Mouse (Mus musculus) forebrain, postnatal 0 days (tissue): ENCODE measurements at regions not wholly inside any gene's neighbourhood (a gene's known extent, or its start where the extent isn't known, plus 50 kb on each side); places are given as distances from the start of the nearest gene placed in this dataset.

ENCODE experiments used
- ATAC-seq: fragments of 200-750 bp; cut with Nextera tagmentation; 2 replicates; pipeline ENCODE4 v1.8.0; 2017; ENCODE audit warnings: mild to moderate bottlenecking, moderate library complexity
- DNase-seq: peaks from one replicate; pipeline ENCODE4 v3.0.0-alpha.2; 2015
- H3K27ac ChIP-seq: fragments of 300-500 bp; sonication (generic); 2 replicates; pipeline ENCODE4 v1.5.1; 2014; ENCODE audit warnings: low read depth, mild to moderate bottlenecking, antibody characterized with exemption, low read length, moderate library complexity, mixed read lengths
- H3K27me3 ChIP-seq: fragments of 300-500 bp; sonication (generic); 2 replicates; pipeline ENCODE4 v1.6.1; 2014; ENCODE audit warnings: mild to moderate bottlenecking, low read length, mixed read lengths; ENCODE audit not compliant: insufficient read depth
- H3K36me3 ChIP-seq: fragments of 300-500 bp; sonication (generic); 2 replicates; pipeline ENCODE4 v1.6.1; 2014; ENCODE audit warnings: mild to moderate bottlenecking, moderate library complexity; ENCODE audit not compliant: insufficient read depth
- H3K4me1 ChIP-seq: fragments of 300-500 bp; sonication (generic); 2 replicates; pipeline ENCODE4 v1.6.1; 2014; ENCODE audit warnings: antibody characterized with exemption; ENCODE audit not compliant: insufficient read depth
- H3K4me2 ChIP-seq: fragments of 300-500 bp; sonication (generic); 2 replicates; pipeline ENCODE4 v1.6.1; 2014; ENCODE audit warnings: low read depth, mild to moderate bottlenecking, moderate library complexity
- H3K4me3 ChIP-seq: fragments of 300-500 bp; sonication (generic); 2 replicates; pipeline ENCODE4 v1.5.1; 2014; ENCODE audit warnings: low read depth, low read length, mixed read lengths
- H3K9ac ChIP-seq: fragments of 300-500 bp; sonication (generic); 2 replicates; pipeline ENCODE4 v1.6.1; 2014; ENCODE audit warnings: mild to moderate bottlenecking
- H3K9me3 ChIP-seq: fragments of 300-500 bp; sonication (generic); 2 replicates; pipeline ENCODE4 v1.6.1; 2016; ENCODE audit warnings: low read length
- CTCF ChIP-seq: sonication (generic); IDR thresholded peaks from 2 replicates; pipeline ENCODE4 v1.5.1; 2016; ENCODE audit warnings: antibody characterized with exemption, control low read depth, low read depth
- WGBS: fragments of 180-500 bp; shearing (Covaris S2); extraction: QIAGEN DNeasy Blood & Tissue Kit; methylation state at CpG from one replicate; pipeline ENCODE4 v1.1.7; 2014; 5-methylcytosine and 5-hydroxymethylcytosine counted together

DNA sequence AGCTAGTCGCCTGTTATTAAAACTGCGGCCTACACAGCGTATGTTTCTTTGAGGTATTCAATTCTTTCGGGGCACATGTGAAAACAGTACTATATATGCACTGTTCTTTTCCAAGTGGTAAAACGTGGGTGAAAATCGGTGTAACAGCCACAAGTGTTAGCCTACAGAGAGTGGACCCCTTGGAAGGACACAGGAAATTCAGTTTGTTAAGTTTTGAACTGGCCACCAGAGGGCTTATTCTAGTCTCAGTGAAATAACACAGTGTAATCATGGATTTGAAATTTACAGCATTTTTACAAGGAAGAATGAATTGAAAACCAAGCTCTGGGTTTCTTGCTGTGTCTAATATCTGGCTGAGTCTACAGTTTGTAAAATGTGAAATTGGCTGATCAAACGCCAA is 72.6 kb upstream of the Basp1 start:
- H3K4me2 ChIP-seq = no peak overlapping the region
- 80% methylated on average over 7 of the region's 7 CpGs for WGBS
- DNase-seq (peak; percentile 49), ATAC-seq (peak; percentile 59; the same call in 1 of the 2 replicates)
- no peak overlapping the region for H3K27ac ChIP-seq
- no peak overlapping the region for H3K9ac ChIP-seq
- no peaks in the 10 kb centered on the region for H3K36me3 ChIP-seq
- H3K4me3 ChIP-seq = no peak overlapping the region
- H3K4me1 ChIP-seq = no peaks in the 10 kb centered on the region
- no peaks in the 10 kb centered on the region for H3K27me3 ChIP-seq
- TF ChIP-seq CTCF = peak; percentile 63
- no peaks in the 10 kb centered on the region for H3K9me3 ChIP-seq

DNA sequence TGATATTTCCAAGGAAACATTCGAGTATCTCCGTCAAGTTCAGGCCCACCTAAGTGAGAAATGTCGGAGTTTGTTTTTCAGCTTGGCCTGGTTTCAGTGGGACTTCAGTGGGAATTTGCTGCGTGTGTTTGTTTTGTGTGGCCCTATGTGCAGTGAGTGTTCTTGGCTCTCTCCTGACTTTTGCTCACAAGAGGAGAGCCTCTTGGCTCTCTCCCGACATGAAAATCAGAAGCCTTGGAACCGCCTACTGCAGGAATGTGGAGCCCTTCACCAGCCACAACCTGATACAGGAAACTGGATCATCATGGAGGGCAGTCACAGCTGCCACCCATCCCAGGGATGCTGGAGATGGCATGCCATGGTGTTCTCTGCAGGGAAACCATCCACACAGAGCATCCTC is 76.2 kb upstream of the Basp1 start:
- H3K4me3 ChIP-seq = no peak overlapping the region
- no peak overlapping the region for H3K4me2 ChIP-seq
- H3K36me3 ChIP-seq = no peaks in the 10 kb centered on the region
- DNase-seq = no peak
- TF ChIP-seq CTCF = no peak
- H3K9me3 ChIP-seq = no peaks in the 10 kb centered on the region
- H3K9ac ChIP-seq = no peak overlapping the region
- H3K27ac ChIP-seq = no peak overlapping the region
- no peaks in the 10 kb centered on the region for H3K4me1 ChIP-seq
- WGBS = 86% methylated on average over 6 of the region's 6 CpGs
- no peak for ATAC-seq
- H3K27me3 ChIP-seq = peaks cover 5% of the 10 kb centered on the region

DNA sequence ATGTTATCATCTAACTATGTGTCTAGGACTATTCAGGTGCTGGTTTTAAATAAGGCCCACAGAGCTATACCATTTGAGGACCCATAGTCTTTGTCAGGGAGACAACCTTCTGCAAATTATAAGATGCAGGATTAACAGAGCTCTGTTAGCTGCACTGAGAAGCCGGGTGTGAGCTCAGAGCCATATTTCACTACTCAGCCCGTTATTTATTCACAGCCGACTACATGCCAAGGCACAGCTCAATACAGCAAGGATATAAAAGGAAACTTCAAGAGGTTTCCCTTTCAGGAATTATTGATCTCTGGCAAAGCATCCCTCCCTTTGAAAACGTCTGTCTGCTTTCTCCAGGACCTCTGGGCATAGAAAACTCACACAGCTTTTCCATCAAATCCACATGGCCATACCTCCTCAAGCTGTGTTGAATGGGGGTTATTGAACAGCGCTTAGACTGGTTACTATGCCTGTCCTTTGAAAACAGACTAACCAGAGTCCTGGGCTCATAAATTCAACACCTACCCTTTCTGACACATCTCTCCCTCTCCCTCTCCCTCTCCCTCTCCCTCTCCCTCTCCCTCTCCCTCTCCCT is 78.7 kb upstream of the Basp1 start:
- no peak overlapping the region for H3K27ac ChIP-seq
- ATAC-seq (peak; percentile 60), DNase-seq (peak; percentile 11)
- no peaks in the 10 kb centered on the region for H3K36me3 ChIP-seq
- H3K4me2 ChIP-seq = no peak overlapping the region
- H3K4me3 ChIP-seq = no peak overlapping the region
- TF ChIP-seq CTCF = no peak
- H3K27me3 ChIP-seq = peaks cover 16% of the 10 kb centered on the region
- 28% methylated on average over 5 of the region's 5 CpGs for WGBS
- H3K4me1 ChIP-seq = no peaks in the 10 kb centered on the region
- no peaks in the 10 kb centered on the region for H3K9me3 ChIP-seq
- no peak overlapping the region for H3K9ac ChIP-seq

DNA sequence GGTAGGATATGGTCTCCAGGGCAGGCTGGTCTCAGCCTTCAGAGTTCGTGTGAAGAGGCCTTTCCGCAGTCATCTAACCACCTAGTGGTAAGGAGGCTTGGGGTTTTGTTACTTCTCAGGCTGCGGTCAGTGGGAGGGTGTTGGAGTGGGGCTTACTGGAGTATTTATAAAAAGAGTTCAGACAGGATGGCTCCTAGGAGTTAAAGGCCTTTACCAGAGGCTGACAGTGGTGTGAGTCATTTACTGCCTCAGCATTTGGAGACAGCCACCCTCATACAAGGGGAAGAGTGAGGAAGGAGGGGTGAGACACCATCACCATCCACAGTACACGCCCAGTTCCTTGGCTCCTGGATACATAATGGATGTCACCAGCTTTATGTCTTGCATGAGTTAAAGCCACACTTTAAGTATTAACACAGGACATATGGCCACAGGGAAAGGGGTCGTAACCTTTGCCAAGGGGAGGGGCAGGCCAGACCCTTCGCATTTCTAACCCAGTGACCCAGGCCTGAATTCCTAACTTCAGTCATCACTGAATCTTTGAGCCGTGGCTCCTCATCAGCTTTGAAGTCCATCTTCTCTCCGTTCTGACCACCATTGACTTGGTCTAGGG is 81.2 kb upstream of the Basp1 start:
- H3K4me2 ChIP-seq = no peak overlapping the region
- H3K9me3 ChIP-seq = no peaks in the 10 kb centered on the region
- peaks cover 24% of the 10 kb centered on the region for H3K27me3 ChIP-seq
- no peak for TF ChIP-seq CTCF
- ATAC-seq (no peak), DNase-seq (no peak)
- H3K27ac ChIP-seq = no peak overlapping the region
- no peaks in the 10 kb centered on the region for H3K36me3 ChIP-seq
- H3K4me1 ChIP-seq = no peaks in the 10 kb centered on the region
- 81% methylated on average over 8 of the region's 8 CpGs for WGBS
- no peak overlapping the region for H3K4me3 ChIP-seq
- no peak overlapping the region for H3K9ac ChIP-seq

DNA sequence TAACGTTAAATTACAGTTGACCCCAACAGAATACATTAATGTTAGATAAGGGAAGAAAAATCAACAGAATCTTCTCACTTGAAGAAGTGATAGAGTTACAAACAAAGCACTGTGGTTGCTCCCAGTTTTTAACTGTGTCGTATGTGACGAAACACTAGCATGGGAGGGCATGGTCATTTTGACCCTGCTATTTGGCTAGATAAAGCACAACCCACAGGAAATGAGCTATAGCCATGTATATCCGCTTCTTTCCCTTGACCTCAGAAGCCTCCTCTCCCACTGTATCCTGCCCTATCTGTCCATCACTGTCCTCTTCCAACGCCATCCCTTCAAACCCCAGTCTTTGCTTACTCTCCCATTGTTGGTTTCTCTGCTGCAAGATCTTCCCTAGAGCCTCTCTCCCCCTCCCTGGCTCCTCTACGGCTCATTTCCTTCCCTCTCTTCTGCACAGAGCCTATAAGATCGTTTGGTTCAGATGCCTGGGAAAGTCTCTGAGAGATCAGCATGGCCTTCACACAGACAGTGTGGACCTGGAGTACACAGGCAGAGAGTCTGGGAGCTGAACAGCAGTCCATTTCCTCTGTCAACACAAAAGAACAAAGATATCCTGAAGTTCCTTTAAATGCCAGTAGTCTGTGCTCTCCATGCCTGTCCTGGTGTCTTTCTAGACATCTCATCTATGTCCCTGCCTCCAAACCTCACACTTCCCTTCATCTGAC is 82.5 kb upstream of the Basp1 start:
- no peak overlapping the region for H3K4me3 ChIP-seq
- H3K9ac ChIP-seq = no peak overlapping the region
- TF ChIP-seq CTCF = no peak
- WGBS = 66% methylated on average over 7 of the region's 7 CpGs
- DNase-seq (no peak), ATAC-seq (no peak)
- no peaks in the 10 kb centered on the region for H3K9me3 ChIP-seq
- peaks cover 24% of the 10 kb centered on the region for H3K27me3 ChIP-seq
- no peak overlapping the region for H3K4me2 ChIP-seq
- H3K36me3 ChIP-seq = no peaks in the 10 kb centered on the region
- H3K27ac ChIP-seq = no peak overlapping the region
- no peaks in the 10 kb centered on the region for H3K4me1 ChIP-seq

DNA sequence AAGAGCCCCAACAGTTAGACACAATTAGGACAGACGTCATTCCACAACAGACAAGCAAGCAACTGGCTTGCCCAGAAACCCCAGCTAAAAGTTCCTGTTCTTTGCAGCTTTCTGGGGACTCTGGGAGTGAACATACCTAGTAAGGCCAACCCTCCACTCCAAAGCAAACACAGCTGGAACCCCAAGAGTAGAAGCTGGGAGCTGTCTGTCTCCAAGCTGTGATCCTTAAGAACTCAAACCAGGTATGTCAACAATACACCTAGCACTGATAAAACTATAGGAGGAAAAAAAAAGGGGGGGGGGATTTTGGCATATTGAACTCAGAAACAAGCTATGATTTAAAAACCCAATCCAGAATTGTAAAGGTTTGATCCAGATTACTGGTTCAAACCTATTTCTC is 84.2 kb upstream of the Basp1 start:
- H3K36me3 ChIP-seq = no peaks in the 10 kb centered on the region
- no peak overlapping the region for H3K4me3 ChIP-seq
- H3K4me1 ChIP-seq = no peaks in the 10 kb centered on the region
- ATAC-seq (no peak), DNase-seq (no peak)
- H3K4me2 ChIP-seq = no peak overlapping the region
- H3K27ac ChIP-seq = no peak overlapping the region
- H3K27me3 ChIP-seq = peaks cover 34% of the 10 kb centered on the region
- no peak overlapping the region for H3K9ac ChIP-seq
- WGBS = 24% methylated on average over 1 of the region's 1 CpGs
- no peak for TF ChIP-seq CTCF
- no peaks in the 10 kb centered on the region for H3K9me3 ChIP-seq

DNA sequence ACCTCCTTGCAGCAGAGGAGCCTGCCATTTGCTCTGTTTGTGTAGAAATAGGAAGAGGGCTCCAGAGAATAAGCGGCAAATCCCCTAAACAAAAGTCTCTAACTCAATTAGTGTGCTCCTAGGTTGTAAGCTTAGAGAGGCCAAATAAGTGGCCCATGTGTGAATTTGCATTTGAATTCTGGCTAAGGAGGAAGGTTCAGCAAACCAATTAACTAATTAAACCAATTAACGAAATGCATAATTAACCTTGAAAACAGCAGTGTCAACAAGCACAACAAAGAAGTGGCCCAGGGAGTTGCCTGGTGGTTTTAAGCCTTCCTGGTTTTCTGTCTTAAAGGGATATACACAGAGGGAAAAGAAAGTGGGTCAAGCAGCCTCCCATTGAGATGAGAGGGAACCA is 84.9 kb upstream of the Basp1 start:
- no peak for TF ChIP-seq CTCF
- ATAC-seq = peak; percentile 27; the same call in 1 of the 2 replicates
- no peaks in the 10 kb centered on the region for H3K4me1 ChIP-seq
- H3K9me3 ChIP-seq = no peaks in the 10 kb centered on the region
- WGBS = 6% methylated on average over 2 of the region's 2 CpGs
- H3K27me3 ChIP-seq = peaks cover 38% of the 10 kb centered on the region
- no peak overlapping the region for H3K4me2 ChIP-seq
- DNase-seq = peak; percentile 10
- no peak overlapping the region for H3K9ac ChIP-seq
- no peaks in the 10 kb centered on the region for H3K36me3 ChIP-seq
- H3K4me3 ChIP-seq = no peak overlapping the region
- H3K27ac ChIP-seq = no peak overlapping the region
